Mouse (Mus musculus) Patski (cell line): Measurements from ENCODE around the gene Hoxa3. TPM values are rescaled to one million over a fixed set of nuclear protein-coding genes. Genes with fewer than 3 reads are reported as not detected.

Source experiments
- ATAC-seq: fragments of 100-300 bp; one replicate; pipeline ENCODE4 v1.8.0; 2021
- CTCF ChIA-PET: fragments of 350-600 bp; sonication (Branson Sonifier 250); formaldehyde crosslinking; loops from one replicate; lab custom pipeline; 2022; ENCODE audit warnings: inconsistent platforms; lab: Charles Lee
- POLR2A ChIA-PET: fragments of 350-600 bp; sonication (Branson Sonifier 250); formaldehyde crosslinking; loops from one replicate; lab custom pipeline; 2022; ENCODE audit warnings: antibody characterized with exemption, inconsistent platforms; lab: Charles Lee
- DNase-seq: peaks from one replicate; pipeline ENCODE4 v3.0.0-alpha.2; 2011; ENCODE audit warnings: low read depth, low spot score
- H3K27me3 ChIP-seq: fragments of 371-371 bp; one replicate; pipeline ENCODE4 v1.5.1; 2021
- CTCF ChIP-seq: fragments of 100-300 bp; IDR thresholded peaks from one replicate; pipeline ENCODE4 v1.5.1; 2021
- in situ Hi-C: fragments of 300-500 bp; cut with MboI; formaldehyde crosslinking; loops from 3 replicates; pipeline ENCODE4 v1.11.1; 2018; ENCODE audit warnings: low pct_unique_long_range_greater_than_20kb, mixed read lengths
- polyA plus RNA-seq: library from polyadenylated mRNA; unstranded; gene quantifications from one replicate; pipeline ENCODE4 v1.2.3, GENCODE M21; 2021

Gene Hoxa3
- 12.3 TPM for polyA plus RNA-seq

DNA sequence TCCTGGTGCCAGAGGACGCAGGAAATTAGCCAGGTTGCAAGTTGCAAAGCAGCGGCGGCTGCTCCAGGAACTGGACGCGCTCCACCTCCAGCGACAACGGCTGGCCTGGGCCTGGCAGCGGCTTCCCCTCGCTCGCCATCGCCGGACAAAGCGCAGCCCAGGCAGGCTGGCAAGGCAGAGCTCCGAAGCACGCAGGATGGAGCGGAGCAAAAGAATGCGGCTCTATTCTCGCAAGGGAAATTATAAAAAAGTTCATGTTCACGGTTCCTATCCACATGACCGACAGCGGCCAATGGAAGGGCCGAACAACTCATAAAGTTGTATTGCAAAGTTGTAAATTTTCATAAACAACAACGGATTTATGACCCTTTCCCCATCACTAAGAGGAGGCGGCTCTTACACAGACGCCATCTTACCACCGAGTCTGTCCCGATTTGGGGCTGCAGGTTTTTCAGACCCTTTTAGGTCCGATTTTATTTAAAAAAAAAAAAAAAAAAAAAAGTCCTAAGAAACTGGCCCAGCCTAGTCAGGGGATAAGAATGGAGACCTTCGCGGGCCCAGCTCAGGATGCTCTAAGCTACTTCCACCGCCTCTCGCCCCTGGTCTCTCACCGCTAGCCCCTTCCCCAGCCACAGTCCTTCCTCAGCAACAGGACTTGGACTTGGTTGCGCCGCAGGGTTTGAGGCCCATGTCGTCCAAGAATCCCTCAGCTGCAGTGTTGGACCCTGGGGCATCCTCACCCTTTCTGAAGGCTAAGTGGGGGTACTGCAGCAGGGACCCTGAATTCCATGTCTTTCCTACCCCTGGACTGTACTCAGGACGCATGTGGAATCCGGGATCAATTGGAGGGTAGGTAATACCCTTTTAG, at the start of gene Hoxa3, which contains the start of gene Gm28308:
Gene Hoxa3 (minus strand): TSS at position 218 of the 868 bp plus-strand sequence.
Gene Gm28308 (minus strand): TSS at position 221 of the 868 bp plus-strand sequence.
- CTCF ChIA-PET = interaction anchor here (0.8 to 2.9 kb wide), 8 partner anchors 10 to 211 kb away, joined by 3 to 21 read pairs (median 4); partner anchors contain the start of genes Hoxa10 and Hoxa7
- POLR2A ChIA-PET = interaction anchor here (0.7 to 37.4 kb wide), 5 partner anchors 9 to 744 kb away, joined by 3 to 778 read pairs (median 153); partner anchors contain the start of genes 5730596B20Rik, Hoxa10, Hoxa11 and Hoxa7
- in situ Hi-C loops = loop anchor here (25.0 kb wide), 1 partner anchor 501 kb away; no protein-coding TSS in a partner anchor
- no peak for TF ChIP-seq CTCF
- no peak for DNase-seq
- H3K27me3 ChIP-seq = no peaks in the 10 kb centered on the region
- ATAC-seq = peak; percentile 35

DNA sequence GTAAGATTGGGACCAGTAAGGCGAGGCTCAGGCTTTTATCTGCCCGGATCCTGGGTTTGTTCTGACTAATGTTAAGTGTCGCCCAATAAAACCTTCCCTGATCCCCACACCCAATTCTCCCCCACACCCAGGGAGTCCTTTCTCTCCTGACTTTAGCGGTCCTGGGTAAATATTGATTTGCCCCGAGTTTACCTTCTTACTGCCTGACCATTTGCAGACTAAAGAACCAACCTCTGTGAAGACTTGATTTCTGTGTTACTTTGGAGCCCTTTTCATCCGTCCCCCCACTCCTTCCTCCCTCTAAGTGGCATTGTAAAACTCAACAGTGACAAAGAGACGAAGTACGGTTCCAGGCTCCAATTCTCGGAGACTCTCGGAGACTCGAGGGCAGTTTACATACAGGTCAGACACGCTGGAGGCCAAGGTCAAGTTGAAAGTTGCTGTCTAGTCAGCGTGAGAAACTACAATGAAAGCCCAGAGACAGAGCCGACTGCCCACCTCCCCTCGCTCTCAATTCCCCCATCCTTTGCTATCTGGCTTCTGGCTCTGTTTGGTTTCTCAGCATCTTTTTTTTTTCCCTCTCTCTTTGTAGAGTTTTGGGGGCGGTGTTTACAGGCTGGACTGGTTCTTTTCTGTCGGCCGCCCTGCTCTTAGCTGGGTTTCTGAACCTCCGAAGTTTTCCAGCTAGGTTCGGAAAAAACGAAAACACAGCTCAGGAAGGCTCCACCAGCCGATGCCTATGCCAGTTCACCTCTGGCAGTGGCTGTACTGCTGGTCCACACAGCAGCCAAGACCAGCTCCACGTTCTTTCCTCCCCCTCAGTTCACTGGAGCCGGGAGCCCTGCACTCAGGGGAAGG, 49.6 kb upstream of the Hoxa3 start:
- in situ Hi-C loops = no loop called here
- TF ChIP-seq CTCF = no peak
- ChIA-PET POLR2A (no interaction called here), CTCF (interaction anchor here (1.0 to 1.6 kb wide), 3 partner anchors 11 to 338 kb away, joined by 3 to 4 read pairs (median 4); no protein-coding TSS in a partner anchor)
- ATAC-seq = no peak
- H3K27me3 ChIP-seq = peaks cover 6% of the 10 kb centered on the region
- no peak for DNase-seq

GRCm38 (mm10) chr6:52261751-52262462, 48.8 kb upstream of the Hoxa3 start:
- ChIA-PET POLR2A (interaction anchor here (0.6 to 1.0 kb wide), 2 partner anchors 8 to 248 kb away, joined by 3 read pairs; no protein-coding TSS in a partner anchor), CTCF (interaction anchor here (1.6 kb wide), 1 partner anchor 10 kb away, joined by 4 read pairs; no protein-coding TSS in a partner anchor)
- in situ Hi-C loops = no loop called here
- DNase-seq = no peak
- no peaks in the 10 kb centered on the region for H3K27me3 ChIP-seq
- ATAC-seq = no peak
- TF ChIP-seq CTCF = no peak

- no peaks in the 10 kb centered on the region for H3K27me3 ChIP-seq
- POLR2A ChIA-PET = interaction anchor here (0.6 to 2.1 kb wide), 5 partner anchors 9 to 457 kb away, joined by 3 to 10 read pairs (median 4); partner anchors contain the start of genes Hoxa10 and Hoxa11
- peak; percentile 75 for ATAC-seq
- in situ Hi-C loops = no loop called here
- no peak for DNase-seq
- CTCF ChIA-PET = interaction anchor here (1.6 to 2.7 kb wide), 2 partner anchors 9 to 341 kb away, joined by 4 to 19 read pairs; no protein-coding TSS in a partner anchor
- no peak for TF ChIP-seq CTCF
These were observed 47.8 kb upstream of the Hoxa3 start, which contains the start of gene Hoxa13 for GRCm38 (mm10) chr6:52260654-52261575. Hoxa13 (minus strand) TSS chr6:52260880.

- no peaks in the 10 kb centered on the region for H3K27me3 ChIP-seq
- no peak for ATAC-seq
- POLR2A ChIA-PET = interaction anchor here (0.7 to 2.1 kb wide), 5 partner anchors 12 to 732 kb away, joined by 4 to 10 read pairs (median 5); partner anchors contain the start of genes Hoxa10 and Hoxa11
- CTCF ChIA-PET = interaction anchor here (1.5 to 2.7 kb wide), 3 partner anchors 318 to 465 kb away, joined by 5 to 19 read pairs (median 7); no protein-coding TSS in a partner anchor
- in situ Hi-C loops = loop anchor here (5.0 kb wide), 2 partner anchors 577 to 657 kb away; no protein-coding TSS in a partner anchor
- DNase-seq = no peak
- TF ChIP-seq CTCF = no peak
These were observed 46.7 kb upstream of the Hoxa3 start for GRCm38 (mm10) chr6:52259811-52260261.

DNA sequence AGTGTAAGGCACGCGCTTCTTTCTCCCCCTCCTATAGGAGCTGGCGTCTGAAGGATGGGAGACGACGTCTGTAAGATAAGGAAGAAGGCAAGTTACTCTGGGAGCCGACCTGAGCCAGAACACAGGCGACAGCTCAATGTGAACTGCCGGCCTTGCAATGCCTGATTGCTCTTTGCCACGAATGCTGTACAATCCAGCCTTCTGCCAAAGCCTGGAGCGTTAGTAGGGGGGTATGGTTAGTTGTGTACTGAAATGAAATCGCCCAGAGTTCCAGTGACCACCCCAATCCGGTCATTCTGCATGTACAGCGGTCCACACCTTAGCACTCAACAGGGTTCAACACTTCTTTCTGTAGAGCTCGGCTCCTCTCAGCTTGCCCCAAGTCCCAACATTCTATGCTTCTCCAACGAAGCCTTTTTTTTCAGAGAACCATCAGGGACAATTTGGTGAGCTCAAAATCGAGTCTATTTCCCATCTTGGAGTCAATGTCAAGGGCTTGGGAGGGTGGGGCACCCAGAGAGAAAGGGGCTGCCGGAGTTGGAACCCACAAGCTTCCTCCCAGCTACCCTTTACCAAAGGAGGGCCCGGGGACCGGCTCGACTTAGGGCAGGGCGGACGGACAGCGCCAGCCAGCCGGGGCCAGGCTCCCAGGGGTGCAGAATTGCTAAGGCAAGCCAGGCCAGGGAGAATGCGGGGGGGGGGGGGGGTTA, 46.1 kb upstream of the Hoxa3 start:
- in situ Hi-C loops = loop anchor here (5.0 kb wide), 2 partner anchors 578 to 658 kb away; no protein-coding TSS in a partner anchor
- CTCF ChIA-PET = interaction anchor here (1.5 to 2.7 kb wide), 3 partner anchors 319 to 466 kb away, joined by 5 to 19 read pairs (median 7); no protein-coding TSS in a partner anchor
- no peaks in the 10 kb centered on the region for H3K27me3 ChIP-seq
- no peak for DNase-seq
- POLR2A ChIA-PET = interaction anchor here (0.7 to 2.1 kb wide), 5 partner anchors 11 to 733 kb away, joined by 4 to 10 read pairs (median 5); partner anchors contain the start of genes Hoxa10 and Hoxa11
- ATAC-seq = no peak
- TF ChIP-seq CTCF = no peak

DNA sequence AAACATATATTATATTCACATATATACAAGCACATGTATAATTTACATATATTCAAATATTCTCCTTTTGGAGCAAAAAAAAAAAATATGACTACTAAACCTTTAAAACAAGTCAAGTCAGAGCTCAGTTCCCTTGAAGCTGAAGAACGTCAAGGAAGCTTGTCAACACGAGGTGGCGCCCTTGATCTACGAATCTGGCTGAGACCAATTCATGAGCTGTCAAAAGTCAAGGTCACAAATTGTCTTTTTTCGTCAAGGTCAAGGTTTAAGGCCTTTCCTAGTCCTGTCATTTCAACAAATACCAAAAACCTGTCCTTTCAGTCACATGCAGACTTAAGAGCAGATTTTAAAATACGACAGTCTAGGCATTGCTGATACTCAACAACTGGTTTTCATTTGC, 43.8 kb upstream of the Hoxa3 start:
- H3K27me3 ChIP-seq = no peaks in the 10 kb centered on the region
- DNase-seq (no peak), ATAC-seq (no peak)
- CTCF ChIA-PET = interaction anchor here (0.7 to 2.7 kb wide), 27 partner anchors 10 to 713 kb away, joined by 3 to 27 read pairs (median 4); partner anchors contain the start of gene Hoxa11
- POLR2A ChIA-PET = interaction anchor here (0.7 to 1.3 kb wide), 2 partner anchors 11 to 256 kb away, joined by 3 to 5 read pairs; partner anchors contain the start of gene Hoxa11
- in situ Hi-C loops = loop anchor here (5.0 kb wide), 2 partner anchors 580 to 660 kb away; no protein-coding TSS in a partner anchor
- no peak for TF ChIP-seq CTCF
